Mouse (Mus musculus): ENCODE results near the gene Adgrf3.

Gene Adgrf3

GRCm38 (mm10) chr5:30203216-30203885 lies 2.2 kb downstream of the Adgrf3 start:
- no peak for DNase-seq (ENCODE audit: extremely low read depth, insufficient read length, low spot score)

GRCm38 (mm10) chr5:30202221-30202620 lies 3.3 kb downstream of the Adgrf3 start:
- DNase-seq (ENCODE audit: extremely low read depth, insufficient read length, low spot score) = no peak

- no peak for DNase-seq (ENCODE audit: extremely low read depth, insufficient read length, low spot score)
Measured at GRCm38 (mm10) chr5:30201521-30201920, 4.0 kb downstream of the Adgrf3 start.

GRCm38 (mm10) chr5:30198257-30198656 lies 7.3 kb downstream of the Adgrf3 start:
- DNase-seq (ENCODE audit: extremely low read depth, insufficient read length, low spot score) = no peak

GRCm38 (mm10) chr5:30195340-30195739 lies 10.2 kb downstream of the Adgrf3 start:
- DNase-seq (ENCODE audit: extremely low read depth, insufficient read length, low spot score) = no peak

GRCm38 (mm10) chr5:30192452-30192851 lies 13.1 kb downstream of the Adgrf3 start:
- no peak for DNase-seq (ENCODE audit: extremely low read depth, insufficient read length, low spot score)

- DNase-seq (ENCODE audit: extremely low read depth, insufficient read length, low spot score) = no peak
Measured at GRCm38 (mm10) chr5:30187687-30188485, 17.6 kb downstream of the Adgrf3 start.

- DNase-seq (ENCODE audit: extremely low read depth, insufficient read length, low spot score) = no peak
Measured at GRCm38 (mm10) chr5:30175811-30176210, 29.7 kb downstream of the Adgrf3 start.

GRCm38 (mm10) chr5:30172931-30173692 lies 32.4 kb downstream of the Adgrf3 start:
- DNase-seq (ENCODE audit: extremely low read depth, insufficient read length, low spot score) = no peak

GRCm38 (mm10) chr5:30172115-30172514 lies 33.4 kb downstream of the Adgrf3 start:
- no peak for DNase-seq (ENCODE audit: extremely low read depth, insufficient read length, low spot score)

GRCm38 (mm10) chr5:30170303-30170940 lies 35.1 kb downstream of the Adgrf3 start:
- no peak for DNase-seq (ENCODE audit: extremely low read depth, insufficient read length, low spot score)

GRCm38 (mm10) chr5:30165234-30165946 lies 40.1 kb downstream of the Adgrf3 start:
- no peak for DNase-seq (ENCODE audit: extremely low read depth, insufficient read length, low spot score)

- DNase-seq (ENCODE audit: extremely low read depth, insufficient read length, low spot score) = no peak
Measured at GRCm38 (mm10) chr5:30162339-30162738, 43.2 kb downstream of the Adgrf3 start.

- no peak for DNase-seq (ENCODE audit: extremely low read depth, insufficient read length, low spot score)
Measured at GRCm38 (mm10) chr5:30161836-30162235, 43.7 kb downstream of the Adgrf3 start.

GRCm38 (mm10) chr5:30159601-30160000 lies 45.9 kb downstream of the Adgrf3 start:
- no peak for DNase-seq (ENCODE audit: extremely low read depth, insufficient read length, low spot score)

GRCm38 (mm10) chr5:30155821-30156629 lies 49.5 kb downstream of the Adgrf3 start:
- peak; percentile 4 for DNase-seq (ENCODE audit: extremely low read depth, insufficient read length, low spot score)

- DNase-seq (ENCODE audit: extremely low read depth, insufficient read length, low spot score) = no peak
Measured at GRCm38 (mm10) chr5:30155395-30155792, 50.1 kb downstream of the Adgrf3 start.

- peak; percentile 92 for DNase-seq (ENCODE audit: extremely low read depth, insufficient read length, low spot score)
Measured at GRCm38 (mm10) chr5:30154474-30155394, 50.8 kb downstream of the Adgrf3 start, which contains the start of the genes Hadha and Hadhb. Gene Hadha, minus strand, starts transcription at chr5:30155162. Gene Hadhb, plus strand, starts transcription at chr5:30155248.

Data from 3134 (cell line).